Mouse (Mus musculus): ENCODE results near the gene Fzd4. TPM values are rescaled to one million over a fixed set of nuclear protein-coding genes. Genes with fewer than 3 reads are reported as not detected.

Fzd4 gene
- polyA plus RNA-seq, 1 experiment from 2014 or later = 6.4 TPM

GRCm38 (mm10) chr7:89436404-89436803 is 32.2 kb downstream of the Fzd4 start:
- no peak for ATAC-seq
- Histone ChIP-seq H3K9me3 (ENCODE audit: control insufficient read depth) (no peaks in the 10 kb centered on the region), H3K27ac (ENCODE audit: low read depth, low read length) (no peak overlapping the region), H3K4me1 (replicated peaks; ENCODE audit: control insufficient read depth, insufficient read depth, low read length) (no peaks in the 10 kb centered on the region), H3K4me3 (ENCODE audit: low read depth, low read length) (no peak overlapping the region), H3K36me3 (ENCODE audit: control insufficient read depth, insufficient read depth) (no peaks in the 10 kb centered on the region), H3K27me3 (replicated peaks; ENCODE audit: control insufficient read depth, insufficient read depth, low read length) (no peaks in the 10 kb centered on the region), H3K9ac (ENCODE audit: low read depth, low read length) (no peak overlapping the region), H3K4me2 (replicated peaks; ENCODE audit: low read depth) (no peak overlapping the region)
- 72% methylated on average over 5 of the region's 5 CpGs for WGBS
- no peak for TF ChIP-seq CTCF (IDR thresholded peaks at IDR 0.05; ENCODE audit: low read depth)

- H3K4me1 ChIP-seq (replicated peaks; ENCODE audit: control insufficient read depth, insufficient read depth, low read length) = no peaks in the 10 kb centered on the region
- H3K9ac ChIP-seq (ENCODE audit: low read depth, low read length) = no peak overlapping the region
- no peak for ATAC-seq
- peak; percentile 86 for TF ChIP-seq CTCF (IDR thresholded peaks at IDR 0.05; ENCODE audit: low read depth)
- no peak overlapping the region for H3K27ac ChIP-seq (ENCODE audit: low read depth, low read length)
- no peaks in the 10 kb centered on the region for H3K36me3 ChIP-seq (ENCODE audit: control insufficient read depth, insufficient read depth)
- no peaks in the 10 kb centered on the region for H3K9me3 ChIP-seq (ENCODE audit: control insufficient read depth)
- whole genome bisulfite sequencing = 54% methylated on average over 4 of the region's 4 CpGs
- H3K27me3 ChIP-seq (replicated peaks; ENCODE audit: control insufficient read depth, insufficient read depth, low read length) = no peaks in the 10 kb centered on the region
- H3K4me2 ChIP-seq (replicated peaks; ENCODE audit: low read depth) = no peak overlapping the region
- no peak overlapping the region for H3K4me3 ChIP-seq (ENCODE audit: low read depth, low read length)
Observed at GRCm38 (mm10) chr7:89437589-89437988, 33.4 kb downstream of the Fzd4 start.

- Histone ChIP-seq H3K27ac (ENCODE audit: low read depth, low read length) (no peak overlapping the region), H3K9me3 (ENCODE audit: control insufficient read depth) (no peaks in the 10 kb centered on the region), H3K36me3 (ENCODE audit: control insufficient read depth, insufficient read depth) (no peaks in the 10 kb centered on the region), H3K4me2 (replicated peaks; ENCODE audit: low read depth) (no peak overlapping the region), H3K27me3 (replicated peaks; ENCODE audit: control insufficient read depth, insufficient read depth, low read length) (no peaks in the 10 kb centered on the region), H3K4me3 (ENCODE audit: low read depth, low read length) (no peak overlapping the region), H3K9ac (ENCODE audit: low read depth, low read length) (no peak overlapping the region), H3K4me1 (replicated peaks; ENCODE audit: control insufficient read depth, insufficient read depth, low read length) (no peaks in the 10 kb centered on the region)
- WGBS = 66% methylated on average over 7 of the region's 7 CpGs
- no peak for TF ChIP-seq CTCF (IDR thresholded peaks at IDR 0.05; ENCODE audit: low read depth)
- ATAC-seq = no peak
Observed at GRCm38 (mm10) chr7:89441291-89441690, 37.1 kb downstream of the Fzd4 start.

- TF ChIP-seq CTCF (IDR thresholded peaks at IDR 0.05; ENCODE audit: low read depth) = no peak
- no peak overlapping the region for H3K27ac ChIP-seq (ENCODE audit: low read depth, low read length)
- H3K4me1 ChIP-seq (replicated peaks; ENCODE audit: control insufficient read depth, insufficient read depth, low read length) = no peaks in the 10 kb centered on the region
- no peak overlapping the region for H3K4me2 ChIP-seq (replicated peaks; ENCODE audit: low read depth)
- no peaks in the 10 kb centered on the region for H3K9me3 ChIP-seq (ENCODE audit: control insufficient read depth)
- no peaks in the 10 kb centered on the region for H3K27me3 ChIP-seq (replicated peaks; ENCODE audit: control insufficient read depth, insufficient read depth, low read length)
- H3K9ac ChIP-seq (ENCODE audit: low read depth, low read length) = no peak overlapping the region
- 82% methylated on average over 4 of the region's 4 CpGs for WGBS
- H3K4me3 ChIP-seq (ENCODE audit: low read depth, low read length) = no peak overlapping the region
- H3K36me3 ChIP-seq (ENCODE audit: control insufficient read depth, insufficient read depth) = no peaks in the 10 kb centered on the region
- ATAC-seq = no peak
Observed at GRCm38 (mm10) chr7:89442242-89442641, 38.1 kb downstream of the Fzd4 start.

GRCm38 (mm10) chr7:89445137-89445536 is 41.0 kb downstream of the Fzd4 start:
- Histone ChIP-seq H3K4me1 (replicated peaks; ENCODE audit: control insufficient read depth, insufficient read depth, low read length) (no peaks in the 10 kb centered on the region), H3K27me3 (replicated peaks; ENCODE audit: control insufficient read depth, insufficient read depth, low read length) (no peaks in the 10 kb centered on the region), H3K36me3 (ENCODE audit: control insufficient read depth, insufficient read depth) (no peaks in the 10 kb centered on the region), H3K9me3 (ENCODE audit: control insufficient read depth) (no peaks in the 10 kb centered on the region), H3K4me2 (replicated peaks; ENCODE audit: low read depth) (no peak overlapping the region), H3K27ac (ENCODE audit: low read depth, low read length) (no peak overlapping the region), H3K4me3 (ENCODE audit: low read depth, low read length) (no peak overlapping the region), H3K9ac (ENCODE audit: low read depth, low read length) (no peak overlapping the region)
- no peak for TF ChIP-seq CTCF (IDR thresholded peaks at IDR 0.05; ENCODE audit: low read depth)
- ATAC-seq = no peak
- WGBS = 67% methylated on average over 4 of the region's 4 CpGs

GRCm38 (mm10) chr7:89450312-89450711 is 46.2 kb downstream of the Fzd4 start:
- 71% methylated on average over 2 of the region's 2 CpGs for WGBS
- H3K4me3 ChIP-seq (ENCODE audit: low read depth, low read length) = no peak overlapping the region
- H3K36me3 ChIP-seq (ENCODE audit: control insufficient read depth, insufficient read depth) = no peaks in the 10 kb centered on the region
- H3K9ac ChIP-seq (ENCODE audit: low read depth, low read length) = no peak overlapping the region
- no peaks in the 10 kb centered on the region for H3K9me3 ChIP-seq (ENCODE audit: control insufficient read depth)
- TF ChIP-seq CTCF (IDR thresholded peaks at IDR 0.05; ENCODE audit: low read depth) = no peak
- H3K27me3 ChIP-seq (replicated peaks; ENCODE audit: control insufficient read depth, insufficient read depth, low read length) = no peaks in the 10 kb centered on the region
- no peak overlapping the region for H3K4me2 ChIP-seq (replicated peaks; ENCODE audit: low read depth)
- ATAC-seq = no peak
- H3K27ac ChIP-seq (ENCODE audit: low read depth, low read length) = no peak overlapping the region
- H3K4me1 ChIP-seq (replicated peaks; ENCODE audit: control insufficient read depth, insufficient read depth, low read length) = no peaks in the 10 kb centered on the region
